Mouse (Mus musculus): Measurements from ENCODE around the gene Gusb. TPM values are rescaled to one million over a fixed set of nuclear protein-coding genes. Genes with fewer than 3 reads are reported as not detected.
"Not testable (repeated sequence)": the region's sequence is repeated elsewhere in the genome, so short reads cannot be mapped to it uniquely, and the experiment has no call there.

Gene Gusb
- polyA plus RNA-seq, 1 experiment from 2014 or later = 35.8 TPM

DNA sequence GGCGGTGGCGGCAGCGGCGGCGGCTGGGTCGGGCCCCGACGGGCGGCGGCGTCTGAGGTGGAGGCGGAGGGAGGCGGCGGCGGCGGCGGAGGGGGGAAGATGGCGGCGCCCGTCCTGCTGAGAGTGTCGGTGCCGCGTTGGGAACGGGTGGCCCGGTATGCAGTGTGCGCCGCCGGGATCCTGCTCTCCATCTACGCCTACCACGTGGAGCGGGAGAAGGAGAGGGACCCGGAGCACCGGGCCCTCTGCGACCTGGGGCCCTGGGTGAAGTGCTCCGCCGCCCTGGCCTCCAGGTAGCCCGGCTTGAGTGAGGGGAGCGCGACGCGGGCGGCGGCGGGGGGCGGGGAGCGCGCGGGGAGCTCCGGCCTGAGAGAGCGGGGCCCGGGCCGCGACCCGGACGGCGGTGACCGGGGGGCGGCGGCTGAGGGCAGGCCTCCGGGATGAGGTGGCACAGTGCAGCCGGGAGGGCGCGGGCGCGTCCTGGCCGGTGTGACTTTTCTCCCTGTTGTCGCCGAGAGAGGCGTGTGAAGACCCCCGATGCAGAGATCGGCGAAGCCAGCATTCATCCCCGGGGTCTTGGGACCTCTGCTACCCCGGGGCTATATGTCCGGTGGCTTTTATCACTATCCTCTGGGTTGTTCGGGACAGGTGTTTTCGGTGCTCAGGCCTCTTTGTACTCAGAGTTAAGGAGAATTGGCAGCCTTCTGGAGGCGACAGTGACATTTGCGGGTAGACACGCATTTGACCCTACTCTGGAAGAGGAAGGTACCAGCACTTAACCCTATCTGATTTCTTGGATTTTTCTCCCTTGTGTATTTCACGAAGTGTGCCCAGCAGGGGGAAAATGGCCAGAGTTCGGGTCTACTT lies 60.5 kb downstream of the Gusb start:
- ATAC-seq = peak; percentile 61
- Histone ChIP-seq H3K9ac (ENCODE audit: low read depth, low read length) (peak overlapping the region; percentile 86), H3K4me3 (ENCODE audit: low read length) (peak overlapping the region; percentile 89), H3K4me2 (ENCODE audit: low read length) (peak overlapping the region; percentile 59), H3K27ac (ENCODE audit: low read depth, low read length) (peak overlapping the region; percentile 66)
- H3K9me3 ChIP-seq (ENCODE audit: control insufficient read depth, low read length); H3K4me1 ChIP-seq (ENCODE audit: control insufficient read depth, insufficient read depth, low read depth, low read length); H3K27me3 ChIP-seq (replicated peaks; ENCODE audit: control insufficient read depth, insufficient read depth, low read length); H3K36me3 ChIP-seq (ENCODE audit: control insufficient read depth, insufficient read depth, low read length): not testable (repeated sequence)
- WGBS = under 1% methylated on average over 37 of the region's 82 CpGs

DNA sequence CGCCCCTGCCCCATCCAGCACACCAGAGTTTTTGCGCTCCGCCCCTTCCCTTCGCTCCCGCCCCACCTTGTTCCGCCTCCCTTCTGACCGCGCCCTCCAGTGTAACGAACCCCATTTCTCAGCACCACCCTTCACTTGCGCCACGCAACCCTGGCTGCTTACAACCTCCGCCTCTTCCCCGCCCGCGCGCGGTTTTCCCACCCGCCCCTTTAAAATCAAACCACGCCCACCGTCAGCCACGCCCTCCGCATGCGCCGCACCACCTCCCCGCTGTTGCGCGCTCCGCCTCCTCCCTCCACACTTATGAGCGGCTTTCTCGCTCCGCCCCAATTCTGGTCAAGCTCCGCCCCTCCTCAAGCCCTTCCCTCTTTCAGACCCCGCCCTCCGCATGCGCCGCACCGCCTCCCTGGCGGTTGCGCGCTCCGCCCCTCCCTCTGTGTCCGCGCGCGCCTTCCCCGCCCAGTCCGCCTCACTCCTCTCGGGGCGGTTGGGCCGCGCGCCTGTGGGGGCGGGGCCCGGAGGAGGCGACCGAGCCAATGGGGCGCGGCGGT lies 61.3 kb downstream of the Gusb start, which contains the start of gene Vkorc1l1:
Gene Vkorc1l1 (plus strand): TSS at position 476 of the 551 bp plus-strand sequence.
- Histone ChIP-seq H3K9ac (ENCODE audit: low read depth, low read length) (peak within 1 kb of the TSS; percentile 86), H3K4me2 (ENCODE audit: low read length) (peak within 1 kb of the TSS; percentile 59), H3K4me1 (ENCODE audit: control insufficient read depth, insufficient read depth, low read depth, low read length) (peaks cover 6% of the 10 kb centered on the region; the same call in 1 of the 2 replicates), H3K4me3 (ENCODE audit: low read length) (peak within 1 kb of the TSS; percentile 89), H3K36me3 (ENCODE audit: control insufficient read depth, insufficient read depth, low read length) (no peaks in the 10 kb centered on the region), H3K27me3 (replicated peaks; ENCODE audit: control insufficient read depth, insufficient read depth, low read length) (no peaks in the 10 kb centered on the region), H3K27ac (ENCODE audit: low read depth, low read length) (peak within 1 kb of the TSS; percentile 71), H3K9me3 (ENCODE audit: control insufficient read depth, low read length) (no peaks in the 10 kb centered on the region)
- under 1% methylated on average over 54 of the region's 59 CpGs for whole genome bisulfite sequencing
- peak; percentile 97 for ATAC-seq

DNA sequence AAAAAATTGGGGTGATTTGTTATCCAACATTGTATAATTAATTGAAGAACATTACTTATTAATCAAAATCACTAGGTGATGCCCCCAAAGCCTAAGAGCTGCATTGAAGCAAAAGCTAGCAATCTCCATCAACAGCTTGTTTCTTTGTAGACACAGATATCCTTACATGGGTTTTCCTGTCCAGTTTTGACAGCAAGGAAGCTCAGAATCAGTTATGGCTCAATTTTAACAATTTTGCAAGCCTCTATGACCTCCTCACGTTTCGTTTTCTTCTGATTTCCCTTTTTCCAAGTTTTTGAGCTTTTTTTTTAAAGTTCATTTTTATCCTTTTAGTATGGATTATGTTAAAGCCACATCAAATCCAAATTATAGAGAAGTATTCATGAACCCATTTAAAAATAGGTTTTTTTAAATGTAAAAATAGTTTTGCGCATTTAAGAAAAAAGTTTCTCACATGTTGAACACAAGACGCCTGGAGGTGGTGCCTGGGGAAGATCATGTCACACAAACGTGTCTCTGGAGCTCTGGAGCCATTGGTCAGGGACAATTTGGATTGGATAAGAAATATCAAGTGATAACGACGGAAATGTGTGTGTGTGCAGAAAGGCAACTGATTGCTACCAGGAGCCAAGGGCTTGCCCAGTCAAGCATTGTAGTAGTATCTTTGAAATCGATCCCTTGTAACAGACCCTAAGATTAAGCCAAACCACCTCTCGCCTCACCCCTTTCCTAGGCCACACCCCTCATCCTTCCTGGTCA lies 61.9 kb downstream of the Gusb start:
- Histone ChIP-seq H3K4me3 (ENCODE audit: low read length) (peak overlapping the region; percentile 89), H3K27me3 (replicated peaks; ENCODE audit: control insufficient read depth, insufficient read depth, low read length) (no peaks in the 10 kb centered on the region), H3K9ac (ENCODE audit: low read depth, low read length) (peak overlapping the region; percentile 58), H3K27ac (ENCODE audit: low read depth, low read length) (peak overlapping the region; percentile 71), H3K4me1 (ENCODE audit: control insufficient read depth, insufficient read depth, low read depth, low read length) (peaks cover 6% of the 10 kb centered on the region; the same call in 1 of the 2 replicates), H3K4me2 (ENCODE audit: low read length) (peak overlapping the region; percentile 52), H3K36me3 (ENCODE audit: control insufficient read depth, insufficient read depth, low read length) (no peaks in the 10 kb centered on the region), H3K9me3 (ENCODE audit: control insufficient read depth, low read length) (no peaks in the 10 kb centered on the region)
- 8% methylated on average over 9 of the region's 9 CpGs for WGBS
- peak; percentile 60; the same call in 1 of the 2 replicates for ATAC-seq

DNA sequence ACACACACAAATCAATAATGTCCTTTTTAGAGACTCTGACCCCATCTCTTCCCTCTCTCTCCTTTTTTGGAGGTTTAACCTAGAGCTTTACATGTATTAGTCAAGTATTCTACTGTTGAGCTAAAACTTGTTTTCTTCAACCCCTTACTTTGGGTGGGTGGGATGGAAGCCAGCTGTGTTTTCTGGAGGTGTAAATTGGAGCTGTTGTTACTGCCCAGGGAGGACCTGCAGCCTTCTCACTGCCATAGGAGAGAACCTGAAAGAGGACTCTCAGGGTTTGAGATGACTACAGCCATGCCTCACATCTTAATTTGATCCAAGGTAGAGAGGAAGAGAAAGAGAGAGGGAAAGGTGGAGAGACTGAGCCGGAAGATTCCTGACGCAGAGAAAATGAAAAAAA lies 62.6 kb downstream of the Gusb start:
- 64% methylated on average over 2 of the region's 2 CpGs for WGBS
- ATAC-seq = no peak

More for the DNA sequence above, 62.6 kb downstream of the Gusb start:
- no peaks in the 10 kb centered on the region for H3K9me3 ChIP-seq (ENCODE audit: control insufficient read depth, low read length)
- H3K9ac ChIP-seq (ENCODE audit: low read depth, low read length) = no peak overlapping the region
- H3K27me3 ChIP-seq (replicated peaks; ENCODE audit: control insufficient read depth, insufficient read depth, low read length) = no peaks in the 10 kb centered on the region
- no peak overlapping the region for H3K4me3 ChIP-seq (ENCODE audit: low read length)
- no peak overlapping the region for H3K27ac ChIP-seq (ENCODE audit: low read depth, low read length)
- H3K4me1 ChIP-seq (ENCODE audit: control insufficient read depth, insufficient read depth, low read depth, low read length) = peaks cover 6% of the 10 kb centered on the region; the same call in 1 of the 2 replicates
- no peak overlapping the region for H3K4me2 ChIP-seq (ENCODE audit: low read length)
- no peaks in the 10 kb centered on the region for H3K36me3 ChIP-seq (ENCODE audit: control insufficient read depth, insufficient read depth, low read length)

Other genes with a start within 250 kb of the Gusb start
- 35.2 and 42.4 TPM in 2 replicates for gene Psph, start 215.6 kb downstream of the Gusb start, polyA plus RNA-seq (2015; fragmentation: Nextera tagmentation; extraction: Ambion mirVana)
- gene Sumf2, start 156.1 kb downstream of the Gusb start, polyA plus RNA-seq (2015; fragmentation: Nextera tagmentation; extraction: Ambion mirVana) = 31.3 and 31.7 TPM in 2 replicates
- 679 and 729 TPM in 2 replicates for gene Chchd2, start 115.6 kb downstream of the Gusb start, polyA plus RNA-seq (2015; fragmentation: Nextera tagmentation; extraction: Ambion mirVana)
- 14.0 and 14.1 TPM in 2 replicates for gene Zbed5, start 107.3 kb downstream of the Gusb start, polyA plus RNA-seq (2015; fragmentation: Nextera tagmentation; extraction: Ambion mirVana)
- 1.0 and 1.2 TPM in 2 replicates for gene Phkg1, start 104.5 kb downstream of the Gusb start, polyA plus RNA-seq (2015; fragmentation: Nextera tagmentation; extraction: Ambion mirVana)
- gene Nupr1l, start 94.5 kb downstream of the Gusb start, polyA plus RNA-seq (2015; fragmentation: Nextera tagmentation; extraction: Ambion mirVana) = 4.5 and 4.7 TPM in 2 replicates
- gene Vkorc1l1, start 61.1 kb downstream of the Gusb start, polyA plus RNA-seq (2015; fragmentation: Nextera tagmentation; extraction: Ambion mirVana) = 22.6 and 27.3 TPM in 2 replicates
- gene Asl, start 26.2 kb upstream of the Gusb start, polyA plus RNA-seq (2015; fragmentation: Nextera tagmentation; extraction: Ambion mirVana) = 39.3 and 49.5 TPM in 2 replicates
- gene Crcp, start 26.2 kb upstream of the Gusb start, polyA plus RNA-seq (2015; fragmentation: Nextera tagmentation; extraction: Ambion mirVana) = 78.0 and 92.1 TPM in 2 replicates
- 58.3 and 59.2 TPM in 2 replicates for gene Tpst1, start 70.3 kb upstream of the Gusb start, polyA plus RNA-seq (2015; fragmentation: Nextera tagmentation; extraction: Ambion mirVana)
- gene Kctd7, start 141.8 kb upstream of the Gusb start, polyA plus RNA-seq (2015; fragmentation: Nextera tagmentation; extraction: Ambion mirVana) = 18.9 and 19.5 TPM in 2 replicates
- gene Rabgef1, start 168.7 kb upstream of the Gusb start, polyA plus RNA-seq (2015; fragmentation: Nextera tagmentation; extraction: Ambion mirVana) = 40.0 and 41.7 TPM in 2 replicates
- gene Tmem248, start 214.0 kb upstream of the Gusb start, polyA plus RNA-seq (2015; fragmentation: Nextera tagmentation; extraction: Ambion mirVana) = 26.0 and 26.6 TPM in 2 replicates

All from hindbrain, embryonic 16.5 days (tissue).